Mouse (Mus musculus): ENCODE results near the gene Rnf41.

Rnf41 gene

GRCm38 (mm10) chr10:128424604-128425003, 13.1 kb downstream of the Rnf41 start:
- no peak for ATAC-seq (ENCODE audit: insufficient number of reproducible peaks, low FRiP score, low TSS enrichment)

- no peak for ATAC-seq (ENCODE audit: insufficient number of reproducible peaks, low FRiP score, low TSS enrichment)
Observed at GRCm38 (mm10) chr10:128425260-128425659, 13.8 kb downstream of the Rnf41 start.

GRCm38 (mm10) chr10:128429052-128429451, 17.6 kb downstream of the Rnf41 start:
- ATAC-seq (ENCODE audit: insufficient number of reproducible peaks, low FRiP score, low TSS enrichment), result no peak

- ATAC-seq (ENCODE audit: insufficient number of reproducible peaks, low FRiP score, low TSS enrichment), result no peak
Observed at GRCm38 (mm10) chr10:128429454-128429853, 18.0 kb downstream of the Rnf41 start.

GRCm38 (mm10) chr10:128433417-128433816, 22.0 kb downstream of the Rnf41 start:
- ATAC-seq (ENCODE audit: insufficient number of reproducible peaks, low FRiP score, low TSS enrichment), result no peak

GRCm38 (mm10) chr10:128434681-128435080, 23.2 kb downstream of the Rnf41 start:
- ATAC-seq (ENCODE audit: insufficient number of reproducible peaks, low FRiP score, low TSS enrichment), result no peak

GRCm38 (mm10) chr10:128435186-128435823, 23.8 kb downstream of the Rnf41 start:
- ATAC-seq (ENCODE audit: insufficient number of reproducible peaks, low FRiP score, low TSS enrichment), result no peak; the same call in 1 of the 2 replicates

- no peak for ATAC-seq (ENCODE audit: insufficient number of reproducible peaks, low FRiP score, low TSS enrichment)
Observed at GRCm38 (mm10) chr10:128435873-128436272, 24.4 kb downstream of the Rnf41 start.

- no peak; the same call in 1 of the 2 replicates for ATAC-seq (ENCODE audit: insufficient number of reproducible peaks, low FRiP score, low TSS enrichment)
Observed at GRCm38 (mm10) chr10:128436376-128436775, 24.9 kb downstream of the Rnf41 start.

- no peak for ATAC-seq (ENCODE audit: insufficient number of reproducible peaks, low FRiP score, low TSS enrichment)
Observed at GRCm38 (mm10) chr10:128438675-128439279, 27.3 kb downstream of the Rnf41 start.

GRCm38 (mm10) chr10:128440407-128440806, 28.9 kb downstream of the Rnf41 start:
- ATAC-seq (ENCODE audit: insufficient number of reproducible peaks, low FRiP score, low TSS enrichment), result no peak

GRCm38 (mm10) chr10:128441324-128442119, 30.1 kb downstream of the Rnf41 start:
- ATAC-seq (ENCODE audit: insufficient number of reproducible peaks, low FRiP score, low TSS enrichment), result 0 out of 2 replicates have a peak, but pooled peaks have one; percentile 36

GRCm38 (mm10) chr10:128442718-128443117, 31.3 kb downstream of the Rnf41 start:
- no peak for ATAC-seq (ENCODE audit: insufficient number of reproducible peaks, low FRiP score, low TSS enrichment)

- no peak for ATAC-seq (ENCODE audit: insufficient number of reproducible peaks, low FRiP score, low TSS enrichment)
Observed at GRCm38 (mm10) chr10:128444354-128444753, 32.9 kb downstream of the Rnf41 start.

GRCm38 (mm10) chr10:128445407-128445806, 34.0 kb downstream of the Rnf41 start:
- no peak for ATAC-seq (ENCODE audit: insufficient number of reproducible peaks, low FRiP score, low TSS enrichment)

GRCm38 (mm10) chr10:128451014-128451413, 39.6 kb downstream of the Rnf41 start:
- no peak for ATAC-seq (ENCODE audit: insufficient number of reproducible peaks, low FRiP score, low TSS enrichment)

GRCm38 (mm10) chr10:128454471-128454870, 43.0 kb downstream of the Rnf41 start:
- no peak for ATAC-seq (ENCODE audit: insufficient number of reproducible peaks, low FRiP score, low TSS enrichment)

GRCm38 (mm10) chr10:128455280-128455679, 43.8 kb downstream of the Rnf41 start:
- no peak for ATAC-seq (ENCODE audit: insufficient number of reproducible peaks, low FRiP score, low TSS enrichment)

- no peak for ATAC-seq (ENCODE audit: insufficient number of reproducible peaks, low FRiP score, low TSS enrichment)
Observed at GRCm38 (mm10) chr10:128457676-128458075, 46.2 kb downstream of the Rnf41 start.

- ATAC-seq (ENCODE audit: insufficient number of reproducible peaks, low FRiP score, low TSS enrichment), result peak; percentile 60; the same call in 1 of the 2 replicates
Observed at GRCm38 (mm10) chr10:128458348-128458718, 46.9 kb downstream of the Rnf41 start.

GRCm38 (mm10) chr10:128458719-128459408, 47.4 kb downstream of the Rnf41 start, which contains the start of gene Smarcc2:
Smarcc2 (plus strand) TSS chr10:128459248.
- ATAC-seq (ENCODE audit: insufficient number of reproducible peaks, low FRiP score, low TSS enrichment), result peak; percentile 63

Data from cerebellum, adult (tissue).